Mouse (Mus musculus): ENCODE results near the gene Epha1. TPM values are rescaled to one million over a fixed set of nuclear protein-coding genes. Genes with fewer than 3 reads are reported as not detected.

The Epha1 gene
- polyA plus RNA-seq, 1 experiment from 2014 or later: 0.27 TPM

- no peak for TF ChIP-seq CTCF (IDR thresholded peaks at IDR 0.05)
- ATAC-seq: no peak
- in situ Hi-C loops (cut with MboI; ENCODE audit: low pct_unique_long_range_greater_than_20kb): no loop called here
Observed at GRCm38 (mm10) chr6:42355794-42356600, 17.1 kb downstream of the Epha1 start.

GRCm38 (mm10) chr6:42355366-42355765, 17.7 kb downstream of the Epha1 start:
- POLR2A ChIA-PET: interaction anchor here (0.6 to 1.0 kb wide), 5 partner anchors 8 to 229 kb away, joined by 3 to 10 read pairs (median 3); no protein-coding TSS in a partner anchor
- CTCF ChIA-PET: no interaction called here
- DNase-seq (ENCODE audit: low read depth, low spot score) (no peak), ATAC-seq (no peak)
- no peaks in the 10 kb centered on the region for H3K27me3 ChIP-seq
- TF ChIP-seq CTCF (IDR thresholded peaks at IDR 0.05): no peak
- in situ Hi-C loops (cut with MboI; ENCODE audit: low pct_unique_long_range_greater_than_20kb): no loop called here

More at GRCm38 (mm10) chr6:42355794-42356600, 17.1 kb downstream of the Epha1 start:
- ChIA-PET POLR2A (interaction anchor here (0.6 to 1.0 kb wide), 3 partner anchors 10 to 228 kb away, joined by 3 to 4 read pairs (median 3); no protein-coding TSS in a partner anchor), CTCF (no interaction called here)
- DNase-seq (ENCODE audit: low read depth, low spot score): no peak
- no peaks in the 10 kb centered on the region for H3K27me3 ChIP-seq

- in situ Hi-C loops (cut with MboI; ENCODE audit: low pct_unique_long_range_greater_than_20kb): no loop called here
- ChIA-PET CTCF (interaction anchor here (0.7 to 0.9 kb wide), 2 partner anchors 17 to 188 kb away, joined by 3 read pairs; no protein-coding TSS in a partner anchor), POLR2A (interaction anchor here (0.6 to 1.0 kb wide), 5 partner anchors 9 to 216 kb away, joined by 3 to 10 read pairs (median 5); no protein-coding TSS in a partner anchor)
Observed at GRCm38 (mm10) chr6:42354076-42355019, 18.7 kb downstream of the Epha1 start.

GRCm38 (mm10) chr6:42353180-42353579, 19.9 kb downstream of the Epha1 start:
- no peak for ATAC-seq
- no peak for TF ChIP-seq CTCF (IDR thresholded peaks at IDR 0.05)
- no peaks in the 10 kb centered on the region for H3K27me3 ChIP-seq
- no peak for DNase-seq (ENCODE audit: low read depth, low spot score)
- POLR2A ChIA-PET: interaction anchor here (0.7 to 1.6 kb wide), 4 partner anchors 11 to 43 kb away, joined by 3 to 4 read pairs (median 4); no protein-coding TSS in a partner anchor
- CTCF ChIA-PET: interaction anchor here (0.8 to 1.1 kb wide), 2 partner anchors 21 to 36 kb away, joined by 3 read pairs; no protein-coding TSS in a partner anchor
- in situ Hi-C loops (cut with MboI; ENCODE audit: low pct_unique_long_range_greater_than_20kb): no loop called here

More at GRCm38 (mm10) chr6:42354076-42355019, 18.7 kb downstream of the Epha1 start:
- DNase-seq (ENCODE audit: low read depth, low spot score) (no peak), ATAC-seq (no peak)
- no peaks in the 10 kb centered on the region for H3K27me3 ChIP-seq
- TF ChIP-seq CTCF (IDR thresholded peaks at IDR 0.05): no peak

GRCm38 (mm10) chr6:42352486-42352846, 20.6 kb downstream of the Epha1 start:
- in situ Hi-C loops (cut with MboI; ENCODE audit: low pct_unique_long_range_greater_than_20kb): no loop called here
- no peaks in the 10 kb centered on the region for H3K27me3 ChIP-seq
- ChIA-PET CTCF (interaction anchor here (0.7 to 1.1 kb wide), 3 partner anchors 21 to 39 kb away, joined by 3 read pairs; no protein-coding TSS in a partner anchor), POLR2A (interaction anchor here (0.6 to 1.6 kb wide), 7 partner anchors 8 to 43 kb away, joined by 3 to 5 read pairs (median 4); no protein-coding TSS in a partner anchor)
- DNase-seq (ENCODE audit: low read depth, low spot score): no peak
- TF ChIP-seq CTCF (IDR thresholded peaks at IDR 0.05): no peak
- no peak for ATAC-seq

GRCm38 (mm10) chr6:42351776-42352485, 21.1 kb downstream of the Epha1 start:
- CTCF ChIA-PET: interaction anchor here (0.7 to 1.1 kb wide), 4 partner anchors 15 to 39 kb away, joined by 3 read pairs; no protein-coding TSS in a partner anchor
- TF ChIP-seq CTCF (IDR thresholded peaks at IDR 0.05): no peak
- no peaks in the 10 kb centered on the region for H3K27me3 ChIP-seq
- ATAC-seq: no peak
- POLR2A ChIA-PET: interaction anchor here (0.6 to 1.6 kb wide), 7 partner anchors 9 to 41 kb away, joined by 3 to 5 read pairs (median 4); no protein-coding TSS in a partner anchor
- in situ Hi-C loops (cut with MboI; ENCODE audit: low pct_unique_long_range_greater_than_20kb): no loop called here
- no peak for DNase-seq (ENCODE audit: low read depth, low spot score)

- ATAC-seq (no peak), DNase-seq (ENCODE audit: low read depth, low spot score) (no peak)
- in situ Hi-C loops (cut with MboI; ENCODE audit: low pct_unique_long_range_greater_than_20kb): no loop called here
- H3K27me3 ChIP-seq: no peaks in the 10 kb centered on the region
- ChIA-PET CTCF (interaction anchor here (0.7 to 1.0 kb wide), 2 partner anchors 15 to 26 kb away, joined by 3 to 4 read pairs; partner anchors contain the start of gene Fam131b), POLR2A (interaction anchor here (1.0 to 1.7 kb wide), 7 partner anchors 9 to 42 kb away, joined by 3 to 9 read pairs (median 5); no protein-coding TSS in a partner anchor)
- no peak for TF ChIP-seq CTCF (IDR thresholded peaks at IDR 0.05)
Observed at GRCm38 (mm10) chr6:42350968-42351775, 21.9 kb downstream of the Epha1 start.

- in situ Hi-C loops (cut with MboI; ENCODE audit: low pct_unique_long_range_greater_than_20kb): no loop called here
- POLR2A ChIA-PET: interaction anchor here (1.0 to 1.7 kb wide), 5 partner anchors 13 to 34 kb away, joined by 3 to 9 read pairs (median 6); no protein-coding TSS in a partner anchor
Observed at GRCm38 (mm10) chr6:42350021-42350967, 22.8 kb downstream of the Epha1 start.

More at GRCm38 (mm10) chr6:42350021-42350967, 22.8 kb downstream of the Epha1 start:
- DNase-seq (ENCODE audit: low read depth, low spot score) (peak; percentile 92), ATAC-seq (peak; percentile 7)
- H3K27me3 ChIP-seq: no peaks in the 10 kb centered on the region
- CTCF ChIA-PET: interaction anchor here (0.7 to 2.0 kb wide), 5 partner anchors 16 to 234 kb away, joined by 4 to 13 read pairs (median 6); partner anchors contain the start of gene Fam131b
- TF ChIP-seq CTCF (IDR thresholded peaks at IDR 0.05): no peak

All from Patski (cell line).